Mouse (Mus musculus): ENCODE results near the gene Zbtb42. TPM values are rescaled to one million over a fixed set of nuclear protein-coding genes. Genes with fewer than 3 reads are reported as not detected.

Zbtb42 gene
- total RNA-seq, 2 experiments from 2014 or later = 2.2 to 3.1 TPM

DNA sequence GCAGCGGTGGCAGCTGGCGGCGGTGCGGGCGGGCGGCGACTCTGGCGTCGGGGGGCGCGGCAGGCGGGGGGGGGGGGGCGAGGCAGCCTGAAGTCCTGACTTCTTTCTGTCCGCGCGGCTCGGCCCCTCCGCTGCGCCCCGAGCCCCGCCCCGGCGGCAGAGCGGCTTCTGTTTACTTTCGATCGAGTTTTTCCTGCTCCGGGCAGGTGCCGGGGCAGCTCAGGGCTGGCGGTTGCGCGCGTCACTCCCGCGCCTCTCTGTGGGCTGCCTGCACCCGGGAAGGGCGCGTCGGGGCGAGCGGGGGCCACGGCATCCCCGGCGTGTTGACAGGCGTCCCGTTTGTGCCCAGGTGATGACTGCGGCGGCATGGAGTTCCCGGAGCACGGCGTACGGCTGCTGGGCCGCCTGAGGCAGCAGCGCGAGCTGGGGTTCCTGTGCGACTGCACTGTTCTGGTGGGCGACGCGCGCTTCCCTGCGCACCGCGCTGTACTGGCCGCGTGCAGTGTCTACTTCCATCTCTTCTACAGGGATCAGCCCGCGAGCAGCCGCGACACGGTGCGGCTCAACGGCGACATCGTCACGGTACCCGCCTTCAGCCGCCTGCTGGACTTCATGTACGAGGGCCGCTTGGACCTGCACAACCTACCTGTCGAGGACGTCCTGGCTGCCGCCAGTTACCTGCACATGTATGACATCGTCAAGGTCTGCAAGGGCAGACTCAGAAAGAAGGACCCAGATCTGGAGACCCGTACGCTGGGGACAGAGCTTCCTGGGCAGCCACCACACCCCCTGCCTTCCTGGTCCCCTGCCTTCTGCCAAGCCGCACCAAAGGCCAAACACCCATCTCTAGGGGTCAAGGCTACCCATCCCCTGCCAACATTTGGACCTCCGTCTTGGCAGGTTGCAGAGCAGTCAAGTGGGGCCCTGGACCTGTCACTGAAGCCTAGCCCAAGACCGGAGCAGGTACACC is 684 bp downstream of the Zbtb42 start:
- no peak for DNase-seq (ENCODE audit: low spot score in 2 of 2)

DNA sequence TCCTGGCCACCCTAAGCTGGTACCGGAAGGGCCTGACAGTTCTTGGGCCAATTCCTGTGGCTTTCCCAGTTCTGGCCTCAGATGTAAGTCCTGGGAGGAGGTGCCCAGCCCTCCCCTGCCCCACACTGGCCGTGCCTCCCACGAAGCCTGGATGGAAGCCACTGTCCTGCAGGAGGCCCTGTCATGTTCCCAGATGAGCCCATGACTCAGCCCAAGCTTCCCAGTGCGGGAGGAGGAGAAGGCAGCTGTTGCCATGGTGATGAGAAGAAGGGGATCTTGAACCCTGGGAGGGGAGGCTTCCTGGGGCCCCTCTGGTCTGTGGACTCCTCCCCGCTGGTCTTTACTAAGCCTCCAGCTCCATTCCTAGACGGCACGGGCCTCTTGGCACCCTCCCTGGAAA is 4.7 kb downstream of the Zbtb42 start:
- no peak for DNase-seq (ENCODE audit: low spot score in 2 of 2)

DNA sequence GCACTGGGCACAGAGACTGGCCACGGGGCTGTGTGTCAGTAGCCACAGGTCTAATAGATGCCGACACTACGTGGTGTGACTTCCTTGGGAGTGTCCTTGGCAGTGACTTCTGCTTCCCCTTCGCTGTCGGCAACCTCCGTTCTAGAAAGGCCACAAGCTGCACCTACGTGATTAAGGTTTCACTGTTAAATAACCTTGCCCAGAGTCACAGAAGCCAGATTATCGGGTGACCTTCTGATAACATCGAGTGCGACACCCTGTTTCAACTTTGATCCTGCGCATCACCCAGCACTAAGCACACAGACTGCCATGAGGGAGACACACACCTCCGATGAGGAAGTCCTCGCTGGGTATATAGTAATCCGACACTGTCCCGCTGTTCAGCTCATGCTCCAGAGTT is 9.8 kb downstream of the Zbtb42 start:
- no peak for DNase-seq (ENCODE audit: low spot score in 2 of 2)

DNA sequence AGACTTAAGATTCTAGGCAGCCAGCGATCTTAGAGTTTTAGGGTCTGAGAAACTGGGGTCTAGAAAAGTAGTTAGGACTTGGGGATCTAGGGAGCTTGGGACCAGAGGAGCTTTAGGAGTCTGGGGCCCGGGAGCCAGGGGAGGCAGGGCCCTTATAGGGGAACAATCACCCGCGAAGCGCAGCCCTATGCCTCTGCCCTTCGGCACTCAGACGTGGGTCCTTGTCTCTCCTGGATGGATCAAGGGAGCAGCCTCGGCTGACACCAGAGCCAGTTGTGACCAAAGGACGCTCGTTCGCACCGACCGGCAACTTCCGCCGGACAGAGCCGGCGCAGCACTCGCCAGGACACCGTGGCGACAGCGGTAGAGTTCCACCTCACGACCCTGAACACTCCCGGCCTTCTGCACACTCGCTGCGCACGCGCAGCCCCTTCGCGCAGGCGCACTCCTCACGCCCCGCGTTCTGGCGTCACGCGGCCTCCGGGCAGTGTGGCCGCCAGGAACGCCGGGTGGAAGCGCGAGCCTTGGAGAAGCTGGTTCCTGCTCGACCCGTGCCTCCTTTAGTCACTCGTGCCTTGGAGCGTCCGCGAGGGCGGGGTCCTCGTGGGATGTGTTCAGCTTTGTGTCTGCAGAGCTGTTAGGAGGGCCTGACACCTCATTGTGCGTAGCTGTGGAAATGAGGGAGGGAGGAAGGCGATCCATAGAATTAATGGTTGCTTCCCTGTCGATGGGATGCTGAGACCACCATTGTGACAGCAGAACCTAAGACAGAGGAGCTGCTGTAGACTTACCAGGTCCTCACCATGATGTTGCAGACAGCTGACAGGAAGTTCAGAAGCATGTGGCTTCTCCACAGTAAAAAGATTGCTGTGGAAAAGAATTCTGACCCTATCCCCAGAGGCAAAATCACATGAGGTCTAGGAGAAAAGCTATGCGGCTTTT is 14.8 kb downstream of the Zbtb42 start:
- DNase-seq (ENCODE audit: low spot score in 2 of 2) = peak; percentile 94 to 95

DNA sequence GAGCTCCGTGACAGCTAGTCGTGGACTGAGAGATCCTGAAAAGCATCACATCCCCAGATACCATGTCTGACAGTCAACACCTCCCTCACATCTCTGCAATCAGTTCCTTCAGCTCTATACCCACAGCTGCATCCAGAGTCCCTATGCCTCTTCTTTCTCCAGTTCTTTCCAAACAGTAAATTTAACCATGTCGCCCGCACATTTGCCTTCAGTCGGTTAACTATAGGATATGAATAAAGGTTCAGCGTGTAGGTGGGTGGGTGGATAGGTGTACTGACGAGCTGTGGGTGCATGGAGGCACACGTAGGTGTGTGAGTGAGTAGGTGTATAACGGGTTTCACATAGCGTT is 15.5 kb downstream of the Zbtb42 start:
- no peak for DNase-seq (ENCODE audit: low spot score in 2 of 2)

DNA sequence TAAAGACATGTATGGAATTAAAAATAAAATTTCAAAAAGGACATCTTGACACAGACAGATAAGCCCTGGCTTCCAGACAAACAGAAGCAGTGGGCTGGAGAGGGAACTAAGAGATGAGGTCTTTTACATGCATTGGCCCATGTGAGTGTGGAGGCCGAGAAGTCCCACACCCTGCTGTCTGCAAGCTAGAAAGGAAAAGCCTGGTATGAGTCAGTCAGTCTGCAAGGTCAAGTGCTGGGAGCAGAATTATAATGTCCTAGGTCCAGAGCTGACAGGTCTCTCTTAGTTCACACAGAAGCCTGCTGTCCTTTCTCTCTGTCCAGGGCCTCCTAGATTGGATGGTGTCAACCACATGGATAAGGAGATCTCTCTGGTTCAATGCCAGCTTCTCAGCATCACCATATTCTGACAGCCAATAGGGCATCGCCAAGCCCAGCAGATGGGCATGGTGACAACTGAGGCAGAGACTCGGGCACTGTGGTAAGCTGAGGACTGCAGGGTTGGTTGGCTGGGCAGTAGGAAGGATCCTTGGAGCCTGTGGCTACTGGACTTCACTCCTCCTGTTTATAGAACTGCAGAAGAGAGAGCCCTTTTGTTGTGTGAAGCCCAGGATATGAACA is 18.3 kb downstream of the Zbtb42 start:
- no peak for DNase-seq (ENCODE audit: low spot score in 2 of 2)

DNA sequence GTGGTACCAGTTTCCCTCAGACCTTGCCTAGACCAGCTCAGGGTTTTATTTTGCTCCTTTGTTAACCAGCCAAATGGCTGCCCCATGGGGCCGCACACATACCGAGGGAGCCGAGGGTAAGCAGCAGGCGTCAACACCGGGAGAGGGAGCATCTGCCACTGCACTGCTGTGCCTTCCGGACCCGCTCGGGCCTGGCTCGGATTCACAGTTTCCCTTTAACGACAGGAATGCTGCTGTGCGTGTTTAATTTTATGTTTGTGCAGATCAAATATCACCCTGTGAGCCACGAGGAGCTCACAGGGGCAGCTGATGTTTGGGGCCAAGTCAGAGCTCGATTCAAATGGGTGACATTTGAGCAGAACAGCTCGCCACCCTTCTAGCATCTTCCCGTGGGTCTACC is 21.9 kb downstream of the Zbtb42 start:
- DNase-seq (ENCODE audit: low spot score in 2 of 2) = no peak

DNA sequence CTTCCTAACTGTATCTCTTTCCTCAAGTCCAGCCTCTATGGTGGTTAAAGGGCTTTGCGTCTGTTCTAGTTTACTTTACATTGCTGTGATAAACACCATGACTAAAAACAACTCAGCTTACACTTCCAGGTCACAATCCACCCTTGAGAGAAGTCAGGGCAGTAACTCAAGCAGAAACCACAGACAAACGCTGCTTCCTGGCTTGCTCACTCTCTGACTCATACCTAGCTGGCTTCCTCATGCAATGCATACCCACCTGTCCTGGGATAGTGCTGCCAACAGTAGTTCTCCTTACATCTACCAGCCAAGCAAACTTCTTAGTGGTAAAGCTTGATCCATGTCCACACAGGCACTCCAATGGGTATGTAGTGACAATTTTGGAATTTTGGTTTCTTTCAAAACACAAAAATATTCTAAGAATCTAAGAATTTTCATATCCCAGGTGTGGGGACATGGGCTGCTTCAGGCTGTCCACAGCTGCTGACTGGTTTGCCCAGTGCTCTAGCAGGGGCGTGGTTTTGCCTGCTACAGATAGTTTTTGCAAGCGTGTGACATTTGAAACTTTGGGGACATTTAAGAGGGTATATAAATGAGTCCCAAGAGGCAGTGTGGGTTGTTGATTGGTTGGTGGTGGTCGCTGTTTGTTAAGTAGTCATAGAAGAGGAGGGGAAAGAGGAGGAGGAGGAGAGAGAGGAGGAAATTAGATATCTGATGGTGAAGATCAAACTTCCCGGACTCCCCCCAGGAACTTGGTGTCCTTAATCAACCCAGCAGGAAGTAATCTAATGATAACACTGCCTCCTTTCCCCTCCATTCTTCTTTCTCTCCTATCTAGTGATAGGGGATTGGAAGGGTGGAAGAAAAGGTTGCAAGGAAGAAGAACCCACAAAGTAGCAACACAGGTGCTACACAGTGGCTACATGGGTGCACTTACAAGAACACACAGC is 24.0 kb downstream of the Zbtb42 start:
- no peak for DNase-seq (ENCODE audit: low spot score in 2 of 2)

DNA sequence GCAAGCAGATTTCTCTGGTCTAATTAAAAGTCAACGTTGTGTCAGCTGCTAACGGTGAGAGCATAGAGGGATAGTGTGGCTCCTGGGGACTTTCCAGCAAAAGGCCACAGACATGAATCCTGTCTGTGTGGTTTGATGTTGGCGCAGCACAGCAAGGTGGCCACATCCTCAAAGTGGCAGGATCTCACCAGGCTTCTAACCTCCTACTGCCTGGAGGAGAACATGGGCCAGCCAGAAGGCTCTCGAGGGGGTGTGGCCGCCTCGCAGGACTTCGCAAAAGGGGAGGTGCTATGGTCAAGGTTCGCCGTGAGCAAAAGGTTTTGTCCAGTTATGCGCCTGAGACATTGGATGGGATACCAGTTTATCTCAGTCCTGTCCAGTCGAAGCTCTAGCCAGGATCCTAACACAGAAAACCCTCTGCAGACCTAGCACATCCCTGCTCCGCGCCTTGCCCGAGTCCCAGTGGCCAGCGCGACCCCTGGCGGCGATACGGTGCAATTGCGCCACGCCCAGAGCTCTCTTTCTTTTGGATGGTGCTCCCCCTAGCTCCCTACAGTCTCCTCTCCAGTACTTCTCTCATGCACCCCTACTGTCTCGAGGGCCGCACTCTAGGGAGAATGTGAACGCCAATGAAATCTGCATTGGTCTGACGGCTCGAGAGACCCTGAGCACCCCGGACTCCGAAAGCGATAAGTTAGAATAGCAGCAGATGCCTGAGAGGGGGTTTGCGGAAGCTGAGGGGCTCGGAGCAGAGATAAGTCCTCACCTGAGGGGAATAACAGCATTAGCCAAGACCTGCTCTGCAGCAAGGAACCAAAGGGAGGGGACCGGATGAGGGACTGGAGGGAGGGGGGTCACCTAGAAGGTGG is 28.3 kb downstream of the Zbtb42 start:
- peak; percentile 87 for DNase-seq (ENCODE audit: low spot score in 2 of 2)

DNA sequence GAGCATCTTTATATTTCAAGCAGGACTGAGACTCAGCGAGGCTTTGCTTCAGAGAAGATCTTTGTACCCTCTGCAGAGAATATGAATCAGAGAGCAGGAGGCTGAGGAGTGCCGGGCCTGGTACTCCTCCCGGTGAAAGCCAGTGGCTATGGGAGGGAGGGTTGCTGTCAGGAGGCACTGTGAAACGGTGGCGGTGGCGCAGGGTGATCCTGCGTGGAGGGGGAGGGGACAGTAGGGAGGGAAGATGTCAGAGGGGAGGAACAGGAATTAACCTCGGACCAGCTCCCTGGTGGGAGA is 28.9 kb downstream of the Zbtb42 start:
- DNase-seq (ENCODE audit: low spot score in 2 of 2) = no peak

DNA sequence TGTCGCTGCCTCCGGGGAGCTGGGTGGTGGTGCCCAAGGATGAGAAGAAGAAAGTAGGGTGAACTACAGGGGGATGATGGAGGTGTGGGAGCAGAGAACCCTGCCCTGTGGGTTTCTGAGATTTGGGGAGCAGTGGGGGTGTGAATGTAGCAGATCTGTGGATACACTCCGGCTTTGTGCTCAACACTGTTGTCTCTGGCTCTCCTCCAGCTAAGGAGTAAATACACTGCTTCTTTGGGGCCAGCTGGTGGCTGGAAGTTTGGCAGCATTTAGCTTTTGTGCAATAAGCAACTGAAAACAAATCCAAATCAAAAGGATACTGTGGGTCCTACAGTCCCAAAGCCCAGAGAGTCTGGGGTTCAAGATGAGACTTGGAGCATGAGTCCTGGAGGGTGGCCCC is 35.4 kb downstream of the Zbtb42 start:
- DNase-seq (ENCODE audit: low spot score in 2 of 2) = no peak

DNA sequence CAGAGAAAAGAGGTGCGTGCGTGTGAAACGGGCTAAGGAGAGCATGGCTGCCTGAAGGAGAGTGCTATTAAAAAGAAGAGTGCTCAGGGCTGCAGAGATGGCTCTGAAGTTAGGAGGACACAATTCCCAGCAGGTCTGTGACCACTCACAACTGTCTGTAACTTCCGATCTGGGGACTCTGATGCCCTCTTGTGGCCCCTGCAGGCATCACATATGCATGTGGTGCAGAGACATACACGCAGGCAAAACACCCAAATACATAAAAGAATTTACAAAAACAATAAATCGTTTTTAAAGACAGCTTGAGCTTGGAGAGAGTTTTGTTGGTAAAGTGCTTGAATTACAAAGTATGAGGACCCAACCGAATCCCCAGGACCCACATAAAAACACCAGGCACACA is 38.5 kb downstream of the Zbtb42 start:
- DNase-seq (ENCODE audit: low spot score in 2 of 2) = peak in 1 of 2 experiments; percentile 49

DNA sequence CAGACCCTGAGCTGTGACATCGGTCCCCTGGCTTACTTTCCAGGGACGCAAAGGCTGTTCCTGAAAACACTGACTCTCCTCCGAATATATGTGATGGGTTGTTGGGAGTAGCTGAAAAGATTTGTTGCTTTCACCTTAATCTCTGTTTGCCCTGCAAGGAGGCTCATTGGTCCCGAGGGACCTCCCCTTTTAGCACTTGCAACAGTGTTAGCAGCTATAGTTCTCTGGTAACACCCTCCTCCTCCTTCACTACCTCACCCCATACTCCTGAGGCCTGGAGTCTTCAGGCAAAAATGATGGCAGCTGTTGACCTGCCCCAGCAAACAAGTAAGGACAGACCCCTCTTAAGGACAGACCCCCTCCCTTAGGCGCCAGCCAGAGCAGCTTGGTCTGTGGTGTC is 40.4 kb downstream of the Zbtb42 start:
- no peak for DNase-seq (ENCODE audit: low spot score in 2 of 2)

DNA sequence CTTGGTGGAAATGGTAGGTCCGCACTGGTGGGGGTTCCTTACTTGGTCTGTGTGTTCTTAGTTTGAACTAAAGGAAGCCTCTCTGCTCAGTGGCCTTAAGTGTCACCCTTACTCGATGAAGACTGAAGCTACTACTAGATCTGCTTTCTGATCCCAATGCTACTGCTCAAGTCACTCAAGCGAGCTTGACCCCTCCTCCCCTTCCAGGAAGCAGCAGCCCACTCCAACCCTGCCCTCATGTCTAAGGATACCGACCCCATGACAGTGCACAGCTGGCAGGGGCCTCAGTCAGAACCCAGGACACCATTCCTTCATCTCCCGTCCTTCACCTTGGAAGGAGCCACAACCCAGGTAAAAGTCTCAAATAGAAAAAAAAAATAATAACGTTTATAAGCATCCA is 41.6 kb downstream of the Zbtb42 start, which contains the start of gene Cep170b:
TSS of gene Cep170b (plus strand) at position 240 of the 400 bp plus-strand sequence.
- no peak for DNase-seq (ENCODE audit: low spot score in 2 of 2)

DNA sequence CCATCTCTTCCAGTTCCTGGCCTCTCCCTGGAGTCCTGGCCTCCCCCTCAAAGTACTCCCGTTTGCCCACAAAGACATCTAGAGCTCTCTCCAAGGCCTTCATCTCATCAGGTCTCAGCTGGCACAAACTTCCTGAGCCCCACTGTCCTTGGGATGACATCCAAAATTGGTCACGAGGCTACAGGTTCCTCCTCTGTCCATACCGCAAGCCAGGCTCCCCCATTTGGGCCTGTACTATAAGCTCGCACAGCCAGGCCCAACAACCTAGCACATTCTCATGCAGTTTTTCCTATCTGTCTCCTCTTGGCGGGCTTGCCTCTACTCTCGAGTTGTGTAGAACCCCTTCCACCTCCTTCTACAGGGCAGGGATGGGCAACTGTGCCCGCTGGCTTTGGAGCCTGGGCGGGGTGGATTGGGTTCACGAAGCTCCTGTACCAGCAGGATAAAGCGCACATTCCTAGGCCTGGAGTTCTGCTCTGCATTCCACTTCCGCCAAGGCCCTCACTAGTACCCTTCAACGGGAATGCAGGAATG is 42.3 kb downstream of the Zbtb42 start:
- DNase-seq (ENCODE audit: low spot score in 2 of 2) = no peak

DNA sequence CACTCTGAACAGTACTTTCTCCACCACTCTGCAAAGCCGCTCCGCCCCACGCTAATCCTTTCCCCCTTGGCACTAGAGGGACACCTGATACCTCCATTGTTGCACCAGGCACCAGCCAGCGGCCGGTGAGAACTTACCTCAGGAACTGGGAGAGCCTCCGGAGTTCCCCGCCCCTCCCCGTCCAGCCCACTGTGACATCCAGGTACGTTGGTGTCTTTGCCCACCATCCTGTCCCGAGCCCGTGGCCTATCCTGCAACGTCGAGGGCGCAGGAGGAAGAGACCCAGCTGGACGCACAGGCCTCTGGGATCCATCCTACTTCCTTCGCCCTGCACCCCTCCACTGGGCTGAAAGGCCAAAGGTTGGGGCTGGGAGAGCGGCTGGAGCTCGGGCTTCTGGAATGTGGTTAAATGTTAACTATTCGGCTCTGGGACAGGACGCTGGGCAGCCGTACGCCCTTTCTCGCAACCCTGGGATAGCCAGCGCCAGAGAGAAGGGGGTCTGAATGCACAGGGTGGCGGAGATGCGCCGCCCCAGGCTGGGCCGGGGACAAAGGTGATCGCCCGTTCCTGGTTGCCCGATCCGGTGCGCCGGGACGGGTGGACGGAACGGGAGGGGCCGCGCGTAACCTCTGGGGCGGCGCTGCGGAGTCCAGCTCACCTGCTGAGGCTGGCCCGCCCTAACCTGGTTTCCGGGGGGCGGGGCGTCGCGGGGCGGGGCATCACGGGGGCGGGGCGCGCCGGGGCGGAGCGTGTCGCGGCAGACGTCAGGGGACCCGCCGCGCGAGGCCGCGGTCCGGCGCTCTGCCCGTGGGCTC is 43.0 kb downstream of the Zbtb42 start:
- no peak for DNase-seq (ENCODE audit: low spot score in 2 of 2)

DNA sequence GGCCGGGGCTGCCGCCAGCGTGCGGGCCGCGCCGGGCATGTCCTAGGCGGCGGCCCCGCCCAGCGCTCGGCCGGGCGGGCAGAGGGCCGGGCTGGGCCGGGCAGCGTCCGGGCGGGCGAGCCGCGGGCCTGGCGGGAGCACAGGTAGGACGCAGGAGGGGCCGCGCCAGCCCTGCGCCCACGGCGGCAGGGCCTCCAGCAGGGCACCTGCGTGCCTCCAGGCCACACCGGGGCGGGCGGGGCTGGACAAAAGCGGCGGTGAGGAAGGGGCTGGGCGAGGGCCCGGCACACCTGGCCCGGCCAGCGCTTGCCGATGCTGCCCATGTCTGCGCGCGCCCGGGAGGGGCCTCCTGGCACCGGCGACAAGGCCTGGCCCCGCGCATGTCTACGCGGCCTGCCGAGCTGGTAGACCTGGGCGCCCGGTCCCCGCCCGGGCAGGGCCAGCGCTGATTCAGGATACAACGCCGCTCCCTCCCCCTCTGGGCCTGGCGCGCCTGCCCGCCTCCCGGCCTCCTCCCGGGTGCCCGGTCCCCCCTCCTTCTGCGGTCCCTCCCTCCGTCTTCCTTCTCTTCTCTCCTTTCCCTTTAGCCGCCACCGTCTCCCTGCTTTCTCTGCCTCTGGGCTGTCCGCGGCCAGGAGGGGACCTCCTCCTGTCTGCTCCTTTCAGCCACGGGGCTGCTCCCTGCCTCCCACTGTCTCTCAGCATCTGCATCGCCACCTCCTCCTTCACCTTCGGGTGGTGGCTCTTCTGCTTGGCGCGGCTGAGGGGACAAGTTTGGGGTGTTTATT is 43.8 kb downstream of the Zbtb42 start:
- peak in 1 of 2 experiments; percentile 51 for DNase-seq (ENCODE audit: low spot score in 2 of 2)

DNA sequence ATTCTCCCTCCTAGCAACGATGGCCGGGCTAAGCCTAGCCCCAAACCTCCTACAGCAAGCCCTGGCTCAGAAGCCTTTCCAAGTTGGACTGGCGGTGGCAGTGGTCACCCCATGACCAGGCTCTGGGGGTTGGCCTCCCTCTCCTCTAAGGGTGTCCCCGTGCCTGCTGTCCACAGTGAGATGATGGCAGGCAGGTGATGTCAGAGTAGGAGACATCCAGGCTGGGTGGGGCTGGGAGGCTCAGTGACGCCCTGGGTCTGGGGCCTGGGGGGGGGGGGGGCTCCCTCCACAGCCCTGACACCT is 44.4 kb downstream of the Zbtb42 start:
- DNase-seq (ENCODE audit: low spot score in 2 of 2) = no peak

Data from gastrocnemius, postnatal 4 days (tissue).